Mouse (Mus musculus) retina, embryonic 14.5 days (tissue): ENCODE data around the gene Fam234b.

Source experiments
- DNase-seq: peaks from one replicate; pipeline ENCODE4 v3.0.0-alpha.2; 2015; ENCODE audit warnings: low spot score

Fam234b gene

GRCm38 (mm10) chr6:135271761-135272160 is 74.0 kb downstream of the Fam234b start:
- no peak for DNase-seq

- no peak for DNase-seq
Measured at GRCm38 (mm10) chr6:135273066-135273465, 75.3 kb downstream of the Fam234b start.

DNA sequence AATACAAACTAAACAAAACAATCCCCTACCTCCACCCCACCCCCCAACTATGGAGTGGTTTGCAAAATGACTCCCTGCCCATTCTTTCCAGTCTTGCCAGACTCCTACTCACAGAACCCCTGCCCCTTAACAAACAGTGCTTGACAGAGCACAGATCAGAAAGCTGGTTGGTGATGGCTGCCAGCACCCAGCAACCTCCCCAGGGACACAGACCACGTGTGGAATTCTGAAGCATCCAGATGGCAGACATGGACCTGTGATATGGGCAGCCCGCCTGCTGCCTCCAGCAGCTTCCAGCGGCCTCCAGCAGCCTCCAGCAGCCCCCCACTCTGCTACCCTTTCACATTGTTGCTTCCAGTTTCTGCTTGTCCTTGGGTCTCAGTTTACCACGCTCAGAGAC is 77.5 kb downstream of the Fam234b start:
- DNase-seq: no peak

DNA sequence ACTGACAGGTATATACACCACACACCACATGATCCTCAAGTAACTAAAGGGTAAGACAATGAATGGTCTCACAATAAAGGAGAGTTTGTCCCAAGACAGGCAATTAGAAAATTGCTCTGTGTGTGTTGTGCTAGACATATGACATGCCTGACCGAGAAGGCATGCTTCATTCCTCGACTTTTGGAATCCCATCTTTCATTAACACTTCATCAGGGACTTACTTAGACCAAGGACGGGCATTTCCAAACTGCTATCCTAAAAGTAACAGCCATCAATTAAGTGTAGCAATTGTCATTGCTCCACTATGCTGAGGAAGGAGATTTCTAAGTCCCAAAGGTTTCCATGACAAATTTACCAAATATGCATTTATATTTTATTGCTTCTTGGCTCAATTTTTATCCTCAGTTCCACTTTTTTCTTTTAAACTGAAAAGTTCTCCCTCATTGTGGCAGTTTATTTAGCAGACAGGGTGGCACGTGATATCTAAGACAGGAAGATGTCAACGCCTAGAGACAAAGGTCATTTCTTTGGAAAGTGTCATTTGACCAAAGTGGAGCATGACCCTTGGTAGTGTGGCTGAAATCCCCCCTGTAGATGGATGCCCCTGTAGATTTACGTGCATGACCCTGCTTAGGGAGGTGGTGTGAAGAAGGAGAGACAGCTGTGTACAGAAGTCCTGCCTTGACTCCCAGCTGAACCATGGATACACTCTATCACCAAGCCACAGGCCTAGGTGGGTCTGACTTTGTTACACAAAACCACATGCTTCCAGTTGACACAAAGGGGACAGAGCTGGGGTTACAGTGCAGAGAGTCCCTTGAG is 78.9 kb downstream of the Fam234b start:
- no peak for DNase-seq

DNA sequence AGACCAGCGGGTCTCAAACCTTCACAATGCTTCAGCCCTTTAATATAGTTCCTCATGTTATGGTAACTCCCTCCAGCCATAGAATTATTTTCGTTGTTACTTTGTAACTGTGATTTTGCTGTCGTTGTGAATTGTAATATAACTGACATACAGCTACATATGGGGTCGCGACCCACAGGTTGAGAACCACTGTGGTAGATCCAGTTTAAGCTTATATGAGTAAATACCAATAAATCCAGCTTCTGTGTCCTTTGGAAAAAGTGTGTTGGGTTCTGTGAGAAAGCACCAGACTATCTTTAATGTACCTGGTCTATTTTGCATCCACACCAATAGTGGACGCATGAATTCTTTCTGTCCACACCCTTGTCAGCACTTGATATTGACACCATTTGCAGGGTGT is 80.5 kb downstream of the Fam234b start:
- DNase-seq: no peak

DNA sequence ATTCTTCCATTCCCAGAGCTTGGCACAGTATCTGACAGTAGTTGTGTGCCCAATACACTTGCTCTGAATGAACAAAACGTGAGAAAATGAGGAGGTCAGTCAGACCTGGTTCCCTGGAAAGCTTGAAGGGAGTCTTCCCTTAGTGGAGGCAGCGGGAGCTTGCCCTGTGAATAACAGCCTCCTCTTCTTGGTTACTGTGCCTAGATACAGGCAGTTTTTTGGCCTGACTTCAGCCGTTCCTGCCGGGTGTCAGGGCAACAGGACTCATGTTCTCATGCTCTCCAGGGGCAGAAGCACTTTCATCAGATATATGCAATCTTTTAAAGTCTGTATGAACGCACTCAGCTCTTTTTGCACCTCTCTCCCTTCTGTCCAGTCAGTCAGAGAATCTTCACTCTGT is 81.5 kb downstream of the Fam234b start:
- DNase-seq: no peak

DNA sequence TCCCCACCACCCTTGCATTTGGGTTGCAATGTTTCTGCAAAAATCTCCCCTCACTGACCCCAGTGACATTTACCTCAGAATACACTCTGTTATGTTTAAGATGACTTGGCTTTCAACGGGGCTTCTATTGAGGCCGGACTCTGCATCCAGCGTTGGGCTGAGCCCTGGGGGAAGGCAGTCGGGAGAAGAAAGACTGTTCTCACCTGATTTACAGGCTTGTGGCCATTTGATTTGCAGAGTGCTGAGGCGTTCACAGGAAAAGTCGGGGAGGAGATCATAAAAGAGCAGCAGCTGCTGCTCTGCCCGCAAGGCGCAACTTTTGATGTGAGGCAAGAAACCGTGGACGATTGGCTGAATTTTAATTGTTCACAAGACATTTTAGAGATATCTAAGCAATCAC is 82.1 kb downstream of the Fam234b start:
- no peak for DNase-seq

- no peak for DNase-seq
Measured at GRCm38 (mm10) chr6:135292391-135292790, 94.6 kb downstream of the Fam234b start.

DNA sequence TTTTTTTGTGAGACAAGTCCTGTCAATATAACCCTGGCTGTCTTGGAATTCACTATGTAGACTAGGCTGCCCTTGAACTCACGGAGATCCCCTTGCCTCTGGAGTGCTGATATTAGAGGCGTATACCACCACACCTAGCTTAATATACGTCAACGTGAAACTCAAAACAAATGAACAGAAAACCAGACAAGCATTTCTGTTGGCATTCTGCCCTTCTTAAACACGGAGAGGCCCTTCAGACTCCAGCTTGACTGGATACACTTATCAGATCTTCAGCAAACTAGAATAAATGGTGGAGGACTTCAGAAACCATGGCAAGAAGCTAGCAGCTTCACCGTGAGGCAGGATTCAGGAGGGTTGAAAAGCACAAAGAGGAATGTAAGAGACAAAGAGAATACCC is 96.4 kb downstream of the Fam234b start:
- no peak for DNase-seq
